Mouse (Mus musculus) ES-E14 (cell line): ENCODE data around the gene Plxna2.

Source experiments
- CHD2 ChIP-seq: IDR thresholded peaks from 2 replicates; pipeline ENCODE4 v1.6.1; 2014; ENCODE audit warnings: mild to moderate bottlenecking, low read depth, low read length, inconsistent platforms
- HCFC1 ChIP-seq: IDR thresholded peaks from 2 replicates; pipeline ENCODE4 v1.6.1; 2012; ENCODE audit warnings: low read length, inconsistent platforms, borderline replicate concordance; ENCODE audit not compliant: insufficient read depth
- MAFK ChIP-seq: IDR thresholded peaks from 2 replicates; pipeline ENCODE4 v1.6.1; 2014; ENCODE audit warnings: mild to moderate bottlenecking, low read depth, low read length, inconsistent platforms; ENCODE audit not compliant: insufficient read depth
- ZC3H11A ChIP-seq: IDR thresholded peaks from 2 replicates; pipeline ENCODE4 v1.6.1; 2012; ENCODE audit warnings: low read depth, mild to moderate bottlenecking, inconsistent platforms, low read length, borderline replicate concordance

GRCm38 (mm10) chr1:194703235-194703634 is 85.2 kb downstream of the Plxna2 start:
- TF ChIP-seq ZC3H11A (no peak), HCFC1 (no peak), CHD2 (no peak), MAFK (no peak)
